Mouse (Mus musculus) brain, embryonic 14.5 days (tissue): ENCODE measurements around the gene Clrn2.

Source experiments
- CTCF ChIP-seq: fragments of 200-500 bp; IDR thresholded peaks from 2 replicates; pipeline ENCODE4 v1.5.1; 2012; ENCODE audit warnings: inconsistent platforms, mild to moderate bottlenecking, moderate library complexity, borderline replicate concordance; ENCODE audit not compliant: insufficient read depth, insufficient read length; ENCODE audit errors: extremely low read depth
- POLR2A ChIP-seq: fragments of 200-500 bp; IDR thresholded peaks from 2 replicates; pipeline ENCODE4 v1.6.1; 2012; ENCODE audit warnings: mild to moderate bottlenecking, inconsistent platforms, borderline replicate concordance; ENCODE audit not compliant: poor library complexity, insufficient read depth, insufficient read length, severe bottlenecking; ENCODE audit errors: extremely low read depth

GRCm38 (mm10) chr5:45435967-45436950, 17.3 kb upstream of the Clrn2 start:
- TF ChIP-seq CTCF (no peak), POLR2A (no peak)
